Mouse (Mus musculus) embryo, embryonic 11 days (tissue): ENCODE measurements around the gene Myo3b.

ENCODE experiments used
- DNase-seq: peaks from one replicate; pipeline ENCODE4 v3.0.0-alpha.2; 2015

Gene Myo3b

GRCm38 (mm10) chr2:70315125-70315524 is 276.2 kb downstream of the Myo3b start:
- no peak for DNase-seq

DNA sequence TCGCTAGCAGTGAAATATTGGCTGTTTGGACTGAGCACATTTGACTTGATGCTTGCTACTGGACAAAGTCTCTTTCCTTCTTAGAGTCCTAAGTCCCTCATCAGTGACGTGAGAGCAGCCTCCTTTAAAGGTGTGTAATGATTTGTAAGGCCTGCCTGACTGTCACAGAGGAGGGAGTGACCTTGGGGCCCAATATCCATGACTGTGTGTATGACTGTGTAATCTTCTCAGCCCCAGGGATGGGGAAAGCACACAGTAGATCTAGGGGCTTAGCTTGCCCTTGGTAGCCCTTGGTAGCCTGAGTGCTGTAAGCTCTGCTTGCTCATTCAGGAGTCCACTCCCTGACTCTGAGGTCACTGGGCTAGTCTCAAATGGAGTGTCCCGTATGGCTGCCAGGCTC is 276.8 kb downstream of the Myo3b start:
- DNase-seq: no peak

- DNase-seq: no peak
These were observed 278.9 kb downstream of the Myo3b start for GRCm38 (mm10) chr2:70317850-70318249.

DNA sequence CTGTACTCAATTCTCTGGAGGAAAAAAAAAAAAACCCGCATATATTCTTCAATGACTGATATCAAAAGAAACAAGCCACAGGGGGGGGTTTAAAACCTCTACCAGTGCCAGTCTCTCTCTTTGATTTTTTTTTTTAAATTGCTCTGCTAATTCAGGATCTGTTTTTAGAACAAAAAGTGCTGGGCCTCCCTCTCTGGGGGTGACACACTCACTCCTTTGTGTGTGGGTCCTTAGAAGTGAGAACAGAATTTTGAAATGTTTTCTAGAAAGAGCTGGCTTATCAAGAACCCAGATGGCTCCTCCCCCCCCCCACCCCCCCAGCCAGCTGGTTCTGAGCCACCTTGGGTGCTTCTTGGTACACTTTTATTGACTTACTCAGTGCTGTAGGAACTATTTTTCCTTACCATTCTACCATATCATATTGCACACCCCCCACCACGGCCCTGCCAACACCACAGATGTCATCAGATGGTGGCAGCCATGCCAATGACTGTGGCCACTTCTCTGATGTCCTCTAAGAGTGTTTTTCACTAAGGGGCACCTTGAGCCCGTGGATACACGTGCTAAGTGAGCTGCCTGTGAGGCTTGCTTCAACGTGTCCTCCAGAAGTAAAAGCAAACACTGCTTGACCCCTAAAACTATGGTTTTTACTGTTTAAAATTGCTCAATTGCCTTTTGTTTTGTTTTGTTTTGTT is 280.1 kb downstream of the Myo3b start:
- DNase-seq: no peak

DNA sequence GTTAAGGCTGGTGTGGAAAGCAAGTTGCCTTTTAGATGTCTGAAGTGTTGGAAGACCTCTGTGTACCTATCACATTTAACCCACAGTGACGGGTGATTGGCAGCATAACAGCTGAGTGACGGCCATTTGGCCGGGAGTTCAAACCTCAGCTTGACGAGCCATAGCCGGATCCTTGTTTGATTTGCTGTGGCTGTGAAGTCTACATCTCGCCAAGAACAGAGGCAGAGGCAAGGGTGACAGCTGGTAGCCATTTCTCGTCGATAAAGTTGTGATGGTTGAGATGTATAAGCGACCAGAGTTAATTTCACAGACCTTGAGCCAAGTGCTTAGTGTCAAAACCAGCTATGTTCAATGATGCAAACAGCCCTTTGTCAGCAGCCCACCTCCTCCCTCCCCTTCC is 283.8 kb downstream of the Myo3b start:
- DNase-seq: no peak

GRCm38 (mm10) chr2:70327602-70328001 is 288.7 kb downstream of the Myo3b start:
- DNase-seq: no peak

DNA sequence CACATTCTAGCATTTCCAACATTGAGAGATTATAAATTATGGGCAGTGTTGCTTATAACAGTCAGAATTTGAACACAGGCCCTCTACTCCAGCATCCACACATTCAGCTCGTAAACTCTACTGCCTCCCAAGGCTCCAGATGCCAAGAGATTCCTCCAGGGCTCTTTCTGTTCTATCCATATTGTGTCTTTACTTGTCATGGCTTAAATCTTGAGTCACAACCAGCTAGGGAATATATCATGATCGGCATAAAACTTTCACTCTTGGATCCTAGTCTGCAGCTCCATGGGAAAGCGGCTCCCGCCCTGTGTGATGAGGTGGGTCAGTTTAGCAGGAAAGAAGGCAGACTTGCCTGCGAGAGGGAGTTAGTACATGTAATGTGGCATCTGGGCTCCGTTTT is 294.0 kb downstream of the Myo3b start:
- no peak for DNase-seq

DNA sequence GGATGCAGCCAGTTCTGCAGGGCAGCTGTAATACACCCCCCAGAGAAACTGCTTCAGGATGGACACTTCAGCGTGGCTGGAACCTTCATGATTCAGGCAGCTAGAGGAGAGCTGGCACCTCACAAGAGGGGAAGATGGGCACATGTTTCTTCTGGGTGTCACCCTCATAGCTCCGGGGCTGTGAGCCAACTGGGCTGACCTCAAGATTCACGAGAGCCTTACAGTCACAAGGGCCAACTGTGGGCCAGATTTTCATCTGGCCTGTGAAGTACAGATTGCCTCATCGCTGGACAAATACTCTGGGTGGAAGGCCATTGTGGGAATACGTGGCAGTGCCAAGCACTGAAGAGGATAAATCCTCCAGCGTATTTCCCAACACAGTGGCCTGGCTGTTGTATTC is 294.6 kb downstream of the Myo3b start:
- no peak for DNase-seq

- no peak for DNase-seq
These were observed 297.6 kb downstream of the Myo3b start for GRCm38 (mm10) chr2:70336551-70336950.

- peak; percentile 51 for DNase-seq
These were observed 298.3 kb downstream of the Myo3b start for GRCm38 (mm10) chr2:70337208-70337611.

DNA sequence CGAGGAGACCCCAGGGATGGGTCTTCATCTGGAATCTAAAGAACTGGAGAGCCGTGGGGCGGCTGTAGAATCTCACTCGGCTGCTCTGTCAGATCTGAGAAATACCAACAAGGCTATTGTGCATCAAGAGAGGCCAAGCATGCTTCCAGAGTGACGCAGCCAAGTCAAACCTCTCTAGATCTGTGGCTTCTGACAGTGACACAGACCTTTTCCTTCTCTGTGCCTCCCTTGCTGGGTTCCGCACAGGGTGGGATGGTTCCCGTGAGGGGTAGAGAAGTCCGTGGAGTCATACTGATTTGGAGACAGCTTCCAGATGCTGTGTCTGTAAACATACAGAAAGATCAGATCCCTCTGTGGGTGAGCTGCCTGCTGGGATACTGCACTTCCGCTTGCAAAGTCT is 298.9 kb downstream of the Myo3b start:
- no peak for DNase-seq

GRCm38 (mm10) chr2:70339061-70339460 is 300.1 kb downstream of the Myo3b start:
- DNase-seq: no peak

DNA sequence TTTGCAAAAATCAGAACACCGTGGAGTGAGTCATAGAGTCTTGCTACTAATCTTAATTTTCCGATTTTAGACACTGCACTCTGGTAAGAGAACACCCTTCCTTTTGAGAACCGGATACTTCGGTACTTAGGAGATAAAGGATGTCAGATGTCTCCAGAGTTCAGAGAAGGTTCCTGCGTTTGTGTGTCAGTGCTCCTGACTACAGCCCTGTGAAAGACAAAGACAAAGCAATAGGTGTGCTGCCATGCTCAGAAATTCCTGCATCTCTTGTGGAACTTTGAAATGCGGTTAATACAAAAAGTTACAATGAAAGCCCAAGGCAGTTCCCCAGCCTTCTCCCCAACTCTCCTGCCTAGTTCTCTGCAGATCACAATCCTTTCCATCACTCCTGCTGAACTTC is 300.6 kb downstream of the Myo3b start:
- no peak for DNase-seq

DNA sequence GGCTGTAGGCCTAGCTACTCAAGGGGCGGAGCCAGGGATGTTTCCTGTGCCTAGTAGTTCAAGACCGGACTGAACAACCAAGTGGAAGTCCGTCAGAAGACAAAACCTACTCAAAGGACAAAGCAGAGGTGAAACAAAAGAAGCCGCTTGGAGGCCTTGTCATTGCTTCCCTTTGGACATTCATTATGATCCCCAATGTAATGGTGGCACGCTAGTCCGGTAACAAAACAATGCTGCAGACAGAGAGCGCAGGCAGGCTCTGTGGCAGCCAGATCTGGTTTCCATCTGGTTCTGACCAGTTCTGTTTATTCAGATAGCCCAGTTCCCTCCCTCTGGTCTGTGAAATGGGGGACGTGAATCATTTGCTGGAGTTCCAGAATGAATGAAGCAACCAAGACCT is 301.3 kb downstream of the Myo3b start:
- no peak for DNase-seq

- no peak for DNase-seq
These were observed 306.2 kb downstream of the Myo3b start for GRCm38 (mm10) chr2:70345126-70345525.

- no peak for DNase-seq
These were observed 308.6 kb downstream of the Myo3b start for GRCm38 (mm10) chr2:70347511-70347910.

DNA sequence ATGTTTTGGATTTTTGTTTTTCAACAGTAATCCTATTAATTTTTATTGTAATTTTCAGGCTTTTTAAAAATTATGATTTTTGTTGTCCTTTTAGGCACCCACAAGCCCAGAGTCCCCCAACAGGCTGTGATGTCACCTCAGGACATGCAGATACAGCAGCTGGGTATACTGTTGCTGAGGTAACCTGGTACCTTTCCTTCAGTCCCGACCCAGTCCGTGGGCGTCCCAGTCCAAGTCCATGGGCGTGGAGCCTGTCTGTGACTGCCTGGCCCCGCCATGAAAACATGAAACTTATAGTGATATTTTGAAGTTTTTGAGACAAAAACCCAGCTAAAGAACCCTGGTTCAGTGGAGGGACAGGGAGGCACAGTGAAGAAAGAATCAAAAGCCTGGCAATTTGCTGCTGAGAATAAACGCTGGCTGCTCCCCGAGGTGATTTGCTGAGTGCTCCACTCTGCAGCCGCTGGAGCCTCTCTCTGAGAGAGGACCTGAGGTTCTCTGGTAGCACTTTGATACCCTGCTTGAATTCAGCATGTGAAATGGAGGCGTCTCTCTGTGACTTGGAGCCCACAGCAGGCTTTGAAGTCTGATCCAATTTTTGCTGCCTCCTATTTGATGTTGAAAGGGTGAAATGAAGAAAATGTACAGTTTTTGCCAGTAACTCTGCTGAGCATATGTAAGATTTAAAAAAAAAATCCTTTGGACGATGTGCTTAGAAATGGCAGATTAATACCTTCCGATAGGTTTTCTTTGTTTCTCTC is 310.0 kb downstream of the Myo3b start:
- DNase-seq: no peak

GRCm38 (mm10) chr2:70352435-70353165 is 313.7 kb downstream of the Myo3b start:
- no peak for DNase-seq

DNA sequence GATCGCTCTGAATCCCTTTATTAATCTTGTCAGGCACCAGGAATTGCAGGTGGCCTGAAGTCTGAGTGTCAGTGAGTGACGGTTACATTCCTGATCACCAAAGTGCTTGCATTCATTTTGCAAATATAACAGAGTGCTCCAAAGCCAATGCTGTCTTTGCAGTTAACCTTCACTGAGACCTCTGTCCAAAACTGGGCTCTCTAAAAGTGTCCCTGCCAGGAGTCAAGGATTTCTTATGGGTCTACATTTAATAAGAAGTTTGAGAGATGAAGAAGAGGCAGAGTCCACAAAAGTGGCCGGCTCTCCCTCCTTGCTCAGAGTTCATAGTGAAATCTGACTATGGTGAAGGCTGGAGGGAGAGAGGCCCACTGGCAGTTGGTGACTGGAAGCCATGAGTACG is 315.1 kb downstream of the Myo3b start:
- no peak for DNase-seq

- no peak for DNase-seq
These were observed 316.1 kb downstream of the Myo3b start for GRCm38 (mm10) chr2:70355026-70355425.

GRCm38 (mm10) chr2:70369421-70369820 is 330.5 kb downstream of the Myo3b start:
- DNase-seq: no peak

DNA sequence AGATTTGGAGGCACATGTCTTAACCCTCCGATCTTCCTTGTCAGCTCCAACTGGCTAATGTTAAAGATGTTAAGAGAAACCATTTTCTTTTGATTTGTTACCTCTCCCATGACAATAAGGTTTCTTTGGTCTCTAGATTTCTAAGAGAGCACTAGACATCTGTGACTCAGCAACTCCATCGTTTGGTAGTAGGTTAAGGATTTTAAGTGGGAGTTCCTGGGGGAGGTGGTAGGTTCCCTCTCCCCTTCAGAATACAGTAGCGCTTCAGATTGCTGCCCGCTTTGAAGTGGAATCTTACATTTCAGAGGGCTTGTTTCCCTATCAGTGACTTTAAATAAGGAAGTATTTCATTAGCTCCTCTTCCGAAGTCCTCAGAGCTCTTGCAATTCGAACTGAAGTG is 340.4 kb downstream of the Myo3b start:
- no peak for DNase-seq

DNA sequence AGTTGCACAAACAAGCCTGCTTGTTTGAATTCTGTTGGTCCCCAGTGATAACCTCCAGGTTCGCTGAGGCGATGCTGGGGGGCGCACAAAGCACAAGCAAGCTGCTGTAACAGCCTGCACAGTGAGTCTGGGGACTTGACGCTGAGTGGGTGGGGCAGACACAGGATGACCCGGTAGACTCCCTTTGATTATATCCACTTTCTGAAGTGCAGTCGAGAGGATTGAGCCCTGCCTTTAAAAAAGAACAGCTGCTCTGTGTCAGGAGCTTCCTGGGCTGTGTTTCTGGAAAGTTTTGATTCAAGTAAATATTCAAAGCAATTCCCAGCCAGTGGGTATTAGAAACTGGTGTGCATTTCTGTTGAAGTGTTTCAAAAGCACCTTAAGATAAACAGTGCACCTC is 341.0 kb downstream of the Myo3b start:
- no peak for DNase-seq

DNA sequence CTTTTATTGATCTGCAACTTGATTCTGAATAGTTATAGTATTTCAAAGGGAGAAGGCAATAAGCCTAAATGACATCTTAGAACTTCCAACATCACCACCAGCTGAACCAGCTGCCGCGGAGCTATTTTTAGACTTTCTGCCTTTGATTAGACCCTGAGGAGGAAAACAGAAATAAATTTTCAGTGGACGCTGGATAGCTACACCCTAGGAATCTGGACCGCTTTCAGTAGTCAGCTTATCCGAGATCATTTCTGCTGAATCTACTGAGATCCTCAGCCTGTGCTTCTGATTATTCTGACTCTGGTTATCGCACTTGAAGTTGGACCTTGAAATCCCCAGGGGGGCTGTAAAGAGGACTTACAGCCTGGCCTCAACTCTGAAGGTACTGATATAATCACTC is 349.7 kb downstream of the Myo3b start:
- no peak for DNase-seq
